Comparison of ENCODE assay signal across 9 mouse cellular contexts in genomic region chr13:48573525-48574355, GRCm38 (mm10). TPM values are rescaled to one million over a fixed set of nuclear protein-coding genes. Genes with fewer than 3 reads are reported as not detected.
A peak's percentile ranks its signal among the peaks of the same experiment; 100 is the strongest.
DNase-seq lines count a peak whose midpoint lies in the region; ATAC-seq and TF ChIP-seq lines count a peak whose summit lies in the region.
"Had no signal": no experiment of that assay in that cellular context is flagged by ENCODE, and none has a peak within 500 bp of the region (broad histone marks: within the 10 kb centered on the region; RNA-seq: fewer than 3 reads in every experiment).

No protein-coding gene starts in this region.

- intact Hi-C loops in heart, postnatal 10 days (cut with DNase I) = loop anchor here (2.0 kb wide), 1 partner anchor 65 kb away; no protein-coding TSS in a partner anchor

- no peak overlapping the region for H3K9ac ChIP-seq in limb, embryonic 12.5 days (replicated peaks)
- H3K9ac ChIP-seq in limb, embryonic 14.5 days (ENCODE audit: low read depth, low read length, severe bottlenecking) = no peak overlapping the region

- no peak for TF ChIP-seq POLR2A in limb, embryonic 14.5 days (IDR thresholded peaks at IDR 0.05; ENCODE audit: borderline replicate concordance, extremely low read depth, insufficient read depth, insufficient read length)

- H3K4me1 ChIP-seq in limb, embryonic 12.5 days (replicated peaks) = peaks cover 5% of the 10 kb centered on the region
- H3K4me1 ChIP-seq in limb, embryonic 10.5 days = peaks cover 12% of the 10 kb centered on the region
- H3K4me1 ChIP-seq in limb, embryonic 14.5 days (ENCODE audit: control insufficient read depth, insufficient read depth, low read length) = peaks cover 3% of the 10 kb centered on the region; the same call in 1 of the 2 replicates

- ATAC-seq in limb, embryonic 12.5 days (ENCODE audit: insufficient number of reproducible peaks, insufficient read depth, low FRiP score, low TSS enrichment, low read depth) = no peak
- ATAC-seq in limb, embryonic 14.5 days (ENCODE audit: low FRiP score, low read depth) = peak; percentile 32; the same call in 1 of the 2 replicates
- no peak for ATAC-seq in granulocyte monocyte progenitor cell, adult 5-6 weeks (replicated peaks; ENCODE audit: poor library complexity, severe bottlenecking)

- no peaks in the 10 kb centered on the region for H3K9me3 ChIP-seq in limb, embryonic 12.5 days
- H3K9me3 ChIP-seq in limb, embryonic 10.5 days (replicated peaks) = no peaks in the 10 kb centered on the region
- no peaks in the 10 kb centered on the region for H3K9me3 ChIP-seq in limb, embryonic 14.5 days (ENCODE audit: control insufficient read depth, low read length)

- no peaks in the 10 kb centered on the region for H3K27me3 ChIP-seq in limb, embryonic 12.5 days
- no peaks in the 10 kb centered on the region for H3K27me3 ChIP-seq in limb, embryonic 10.5 days (ENCODE audit: low read depth, poor library complexity, severe bottlenecking)
- H3K27me3 ChIP-seq in limb, embryonic 14.5 days (ENCODE audit: control insufficient read depth, insufficient read depth, low read length) = no peaks in the 10 kb centered on the region
- no peaks in the 10 kb centered on the region for H3K27me3 ChIP-seq in splenic B cell, adult 2 months (ENCODE audit: control insufficient read depth, insufficient read depth, low read length, poor library complexity, severe bottlenecking)

- no peak for DNase-seq in limb, embryonic 10.5 days (ENCODE audit: low spot score)
- peak; percentile 30 to 31 for DNase-seq in heart, postnatal 10 days
- DNase-seq in limb, embryonic 14.5 days (ENCODE audit: low spot score) = no peak
- peak; percentile 28 for DNase-seq in splenic B cell, adult 2 months (ENCODE audit: low read depth, low spot score)
- DNase-seq in cerebellum, postnatal 4 days (ENCODE audit: low spot score in 2 of 2) = no peak
- no peak for DNase-seq in testis, postnatal 14 days (ENCODE audit: low spot score)
- DNase-seq: cerebellum, adult 11-12 months had no signal

- H3K4me3 ChIP-seq in limb, embryonic 12.5 days (replicated peaks) = no peak overlapping the region
- H3K4me3 ChIP-seq in limb, embryonic 10.5 days = no peak overlapping the region
- H3K4me3 ChIP-seq in limb, embryonic 14.5 days (replicated peaks; ENCODE audit: low read length) = no peak overlapping the region

- peaks cover 9% of the 10 kb centered on the region; the same call in 1 of the 2 replicates for H3K36me3 ChIP-seq in limb, embryonic 12.5 days
- H3K36me3 ChIP-seq in limb, embryonic 10.5 days = no peaks in the 10 kb centered on the region
- peaks cover 3% of the 10 kb centered on the region for H3K36me3 ChIP-seq in limb, embryonic 14.5 days (ENCODE audit: control insufficient read depth, insufficient read depth, low read length)
- H3K36me3 ChIP-seq in splenic B cell, adult 2 months (ENCODE audit: control insufficient read depth, insufficient read depth, low read length, poor library complexity, severe bottlenecking) = no peaks in the 10 kb centered on the region

- H3K4me2 ChIP-seq in limb, embryonic 12.5 days = no peak overlapping the region
- H3K4me2 ChIP-seq in limb, embryonic 14.5 days (replicated peaks; ENCODE audit: low read depth, low read length, severe bottlenecking) = no peak overlapping the region

- peak overlapping the region; percentile 37; the same call in 1 of the 2 replicates for H3K27ac ChIP-seq in limb, embryonic 12.5 days
- no peak overlapping the region for H3K27ac ChIP-seq in limb, embryonic 10.5 days
- no peak overlapping the region for H3K27ac ChIP-seq in limb, embryonic 14.5 days (replicated peaks; ENCODE audit: low read depth, low read length)

- 57% methylated on average over 19 of the region's 19 CpGs for WGBS in limb, embryonic 12.5 days
- whole genome bisulfite sequencing in limb, embryonic 10.5 days = 63% methylated on average over 19 of the region's 19 CpGs
- 52% methylated on average over 19 of the region's 19 CpGs for WGBS in limb, embryonic 14.5 days

RNA-seq across cellular contexts. Expression of gene Ptpdc1, which starts 51.7 kb away (rescaled TPM):
- 20.1 and 21.1 TPM in 2 replicates for polyA plus RNA-seq in limb, embryonic 12.5 days (2016; fragmentation: Nextera tagmentation; extraction: Ambion mirVana)
- polyA plus RNA-seq in limb, embryonic 10.5 days (2016; fragmentation: Nextera tagmentation; extraction: Ambion mirVana) = 6.0 and 10.9 TPM in 2 replicates
- total RNA-seq in heart, postnatal 10 days (2021) = 1 to 10 TPM; 8.4 TPM
- polyA plus RNA-seq in limb, embryonic 14.5 days (2012; rRNA removed) = 16.3 and 16.7 TPM in 2 replicates
- 20.2 and 21.3 TPM in 2 replicates for polyA plus RNA-seq in limb, embryonic 14.5 days (2014; fragmentation: Nextera tagmentation; extraction: Ambion mirVana)
- 3.2 TPM in 1 of 2 replicates, not detected in the other for total RNA-seq in granulocyte monocyte progenitor cell, adult 5-6 weeks (2014; fragmentation: Nextera tagmentation)
- 0.82 and 1.1 TPM in 2 replicates for total RNA-seq in granulocyte monocyte progenitor cell, adult 5-6 weeks (2017)

Comparison
In these comparisons a context has a peak if more than half of its experiments do, and no peak if none do; other contexts are left out.
1. DNase-seq: peak in heart, postnatal 10 days (2 of 2) and splenic B cell, adult 2 months (single experiment); none in limb, embryonic 10.5 days (single experiment), limb, embryonic 14.5 days (single experiment), cerebellum, postnatal 4 days (0 of 2) and testis, postnatal 14 days (single experiment).